Mouse (Mus musculus) embryonic facial prominence, embryonic 10.5 days (tissue): ENCODE results near the gene Gnptg. TPM values are rescaled to one million over a fixed set of nuclear protein-coding genes. Genes with fewer than 3 reads are reported as not detected.
A peak's percentile ranks its signal among the peaks of the same experiment; 100 is the strongest.
"Not testable (repeated sequence)": the region's sequence is repeated elsewhere in the genome, so short reads cannot be mapped to it uniquely, and the experiment has no call there.

Experiments used
- DNase-seq: peaks from one replicate; pipeline ENCODE4 v3.0.0-alpha.2; 2017; ENCODE audit warnings: low spot score
- H3K27ac ChIP-seq: fragments of 300-500 bp; sonication (generic); replicated peaks from 2 replicates; pipeline ENCODE4 v1.5.1; 2016; ENCODE audit warnings: mild to moderate bottlenecking
- H3K27me3 ChIP-seq: fragments of 300-500 bp; sonication (generic); replicated peaks from 2 replicates; pipeline ENCODE4 v1.6.1; 2016; ENCODE audit warnings: low read depth, mild to moderate bottlenecking; ENCODE audit not compliant: poor library complexity, severe bottlenecking
- H3K36me3 ChIP-seq: fragments of 300-500 bp; sonication (generic); replicated peaks from 2 replicates; pipeline ENCODE4 v1.6.1; 2016; ENCODE audit warnings: mild to moderate bottlenecking, moderate library complexity
- H3K4me1 ChIP-seq: fragments of 300-500 bp; sonication (generic); 2 replicates; pipeline ENCODE4 v1.6.1; 2016
- H3K4me3 ChIP-seq: fragments of 300-500 bp; sonication (generic); 2 replicates; pipeline ENCODE4 v1.5.1; 2016; ENCODE audit warnings: mild to moderate bottlenecking, moderate library complexity
- H3K9me3 ChIP-seq: fragments of 300-500 bp; sonication (generic); 2 replicates; pipeline ENCODE4 v1.6.1; 2016; ENCODE audit warnings: mild to moderate bottlenecking
- WGBS: fragments of 180-500 bp; shearing (Covaris S2); methylation state at CpG from one replicate; pipeline ENCODE4 v1.1.7; 2016; 5-methylcytosine and 5-hydroxymethylcytosine counted together
- polyA plus RNA-seq: library from polyadenylated mRNA; unstranded; fragments of >200 nt; fragmentation: Nextera tagmentation; extraction: Ambion mirVana; gene quantifications from 2 replicates; pipeline ENCODE4 v1.2.1, GENCODE M21; 2016

The Gnptg gene
- polyA plus RNA-seq, 1 experiment from 2014 or later: 36.1 TPM

GRCm38 (mm10) chr17:25257804-25258261 is 17.9 kb upstream of the Gnptg start:
- Histone ChIP-seq H3K36me3 (peaks cover 41% of the 10 kb centered on the region), H3K27me3 (peaks cover 42% of the 10 kb centered on the region), H3K4me1 (peaks cover 38% of the 10 kb centered on the region), H3K9me3 (no peaks in the 10 kb centered on the region), H3K27ac (no peak overlapping the region), H3K4me3 (no peak overlapping the region)
- WGBS: 59% methylated on average over 6 of the region's 6 CpGs
- DNase-seq: no peak

GRCm38 (mm10) chr17:25256140-25256754 is 16.3 kb upstream of the Gnptg start, which contains the start of gene Baiap3:
Gene Baiap3, minus strand, starts transcription at chr17:25256364.
- H3K4me1 ChIP-seq: peaks cover 44% of the 10 kb centered on the region
- H3K4me3 ChIP-seq: peak within 1 kb of the TSS; percentile 57
- DNase-seq: peak; percentile 65
- H3K36me3 ChIP-seq: peaks cover 34% of the 10 kb centered on the region
- H3K27me3 ChIP-seq: peaks cover 55% of the 10 kb centered on the region
- H3K9me3 ChIP-seq: no peaks in the 10 kb centered on the region
- 5% methylated on average over 35 of the region's 35 CpGs for WGBS
- peak within 1 kb of the TSS; percentile 48; the same call in 1 of the 2 replicates for H3K27ac ChIP-seq

- peak overlapping the region; percentile 57; the same call in 1 of the 2 replicates for H3K4me3 ChIP-seq
- peaks cover 44% of the 10 kb centered on the region for H3K4me1 ChIP-seq
- H3K36me3 ChIP-seq: peaks cover 28% of the 10 kb centered on the region
- no peak overlapping the region for H3K27ac ChIP-seq
- 54% methylated on average over 2 of the region's 2 CpGs for WGBS
- H3K27me3 ChIP-seq: peaks cover 55% of the 10 kb centered on the region
- no peak for DNase-seq
- no peaks in the 10 kb centered on the region for H3K9me3 ChIP-seq
Measured at GRCm38 (mm10) chr17:25255110-25255509, 15.2 kb upstream of the Gnptg start.

DNA sequence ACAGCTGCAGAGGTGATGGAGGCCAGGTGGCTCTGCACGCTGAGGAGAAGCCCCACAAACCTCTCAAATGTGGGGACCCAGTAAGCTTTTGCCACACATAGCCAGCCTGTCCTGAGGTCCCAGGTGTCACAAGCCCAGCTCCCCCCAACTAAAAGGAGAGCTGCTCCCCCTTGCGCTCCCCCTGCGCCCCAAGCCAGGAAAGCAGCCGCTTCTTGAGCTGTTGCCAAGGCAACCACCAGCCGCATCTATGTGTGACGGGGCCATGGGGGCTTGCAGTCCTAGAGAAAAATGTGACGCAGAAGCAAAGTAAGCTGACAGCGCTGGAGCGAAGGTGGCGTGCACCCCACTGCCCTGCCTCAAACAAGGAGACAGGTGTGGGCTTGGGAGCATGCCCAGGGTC is 13.8 kb upstream of the Gnptg start:
- Histone ChIP-seq H3K4me1 (peaks cover 44% of the 10 kb centered on the region), H3K9me3 (no peaks in the 10 kb centered on the region), H3K27ac (no peak overlapping the region), H3K36me3 (peaks cover 15% of the 10 kb centered on the region), H3K4me3 (peak overlapping the region; percentile 23; the same call in 1 of the 2 replicates), H3K27me3 (peaks cover 55% of the 10 kb centered on the region)
- 40% methylated on average over 10 of the region's 10 CpGs for WGBS
- DNase-seq: no peak

- no peak for DNase-seq
- Histone ChIP-seq H3K9me3 (no peaks in the 10 kb centered on the region), H3K36me3 (0 out of 2 replicates have a peak, but pooled peaks cover 4% of the 10 kb centered on the region), H3K4me3 (no peak overlapping the region), H3K27me3 (peaks cover 55% of the 10 kb centered on the region), H3K4me1 (peaks cover 38% of the 10 kb centered on the region), H3K27ac (no peak overlapping the region)
- WGBS: 46% methylated on average over 3 of the region's 3 CpGs
Measured at GRCm38 (mm10) chr17:25252643-25253042, 12.7 kb upstream of the Gnptg start.

- H3K27ac ChIP-seq: no peak overlapping the region
- H3K4me1 ChIP-seq: peaks cover 25% of the 10 kb centered on the region
- peaks cover 38% of the 10 kb centered on the region for H3K27me3 ChIP-seq
- H3K36me3 ChIP-seq: peaks cover 11% of the 10 kb centered on the region
- no peak for DNase-seq
- H3K4me3 ChIP-seq: no peak overlapping the region
- no peaks in the 10 kb centered on the region for H3K9me3 ChIP-seq
- WGBS: 80% methylated on average over 8 of the region's 8 CpGs
Measured at GRCm38 (mm10) chr17:25250181-25250835, 10.4 kb upstream of the Gnptg start.

DNA sequence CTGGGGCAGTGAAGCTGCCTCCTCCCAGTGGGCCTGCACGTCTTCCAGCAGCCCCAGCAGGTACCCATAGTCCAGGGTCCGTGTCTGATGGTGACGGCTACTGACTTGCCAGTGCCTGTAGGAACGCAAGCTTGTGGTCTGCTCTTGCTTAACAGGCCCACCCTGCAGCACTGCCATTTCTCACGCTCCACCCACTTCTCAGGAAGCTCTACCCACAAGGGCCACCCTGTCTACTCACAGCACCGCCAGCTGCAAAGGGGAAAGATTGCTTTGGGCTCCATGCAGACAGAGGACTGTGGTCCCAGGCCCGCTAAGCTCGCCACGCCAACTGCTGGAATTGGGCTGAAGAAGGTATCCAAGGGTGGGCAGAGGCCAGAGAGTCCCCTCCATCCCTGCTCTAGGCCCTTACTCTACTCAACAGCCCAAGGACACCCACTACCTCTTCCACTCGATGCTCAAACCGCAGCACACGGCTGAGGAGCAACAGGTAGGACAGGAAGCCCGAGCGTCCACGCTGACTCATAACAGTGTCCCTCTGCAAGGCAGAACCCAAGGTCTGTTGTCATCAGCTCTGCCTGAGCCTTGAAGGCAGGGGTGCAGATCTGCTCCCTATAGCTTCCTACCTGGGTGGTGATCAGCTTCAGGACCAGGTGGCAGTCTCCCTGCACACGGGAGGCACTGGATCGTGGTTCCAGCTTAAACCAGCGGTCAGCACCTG is 8.3 kb upstream of the Gnptg start:
- Histone ChIP-seq H3K4me3 (no peak overlapping the region), H3K27ac (no peak overlapping the region), H3K4me1 (peaks cover 22% of the 10 kb centered on the region), H3K27me3 (peaks cover 17% of the 10 kb centered on the region), H3K9me3 (no peaks in the 10 kb centered on the region), H3K36me3 (peaks cover 32% of the 10 kb centered on the region)
- 83% methylated on average over 18 of the region's 18 CpGs for WGBS
- DNase-seq: no peak

DNA sequence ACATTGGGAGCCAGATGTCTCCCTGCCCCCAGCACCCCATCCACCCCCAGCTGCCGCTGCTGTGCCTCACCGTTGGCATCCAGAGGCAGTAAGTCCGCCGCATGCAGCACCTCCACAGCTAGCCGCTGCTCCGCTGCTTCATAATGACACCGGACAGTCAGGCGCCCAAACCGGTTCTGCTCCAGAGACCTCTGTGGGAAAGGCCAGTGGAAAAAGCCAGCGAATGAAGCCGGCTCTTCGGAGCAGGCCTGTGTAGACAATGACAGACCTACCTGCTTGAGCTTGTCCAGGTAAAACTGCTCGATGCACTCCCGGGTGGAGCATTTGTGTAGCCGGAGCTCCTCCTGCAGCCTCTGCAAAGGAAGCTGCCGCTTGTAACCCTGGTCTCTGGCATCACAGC is 4.3 kb upstream of the Gnptg start:
- Histone ChIP-seq H3K4me3 (peak overlapping the region; percentile 11; the same call in 1 of the 2 replicates), H3K27me3 (no peaks in the 10 kb centered on the region), H3K9me3 (no peaks in the 10 kb centered on the region), H3K27ac (no peak overlapping the region), H3K36me3 (peaks cover 55% of the 10 kb centered on the region), H3K4me1 (peaks cover 32% of the 10 kb centered on the region)
- WGBS: 81% methylated on average over 16 of the region's 16 CpGs
- peak; percentile 31 for DNase-seq

GRCm38 (mm10) chr17:25243131-25243780 is 3.3 kb upstream of the Gnptg start:
- Histone ChIP-seq H3K4me3 (no peak overlapping the region; the same call in 1 of the 2 replicates), H3K27ac (no peak overlapping the region), H3K9me3 (no peaks in the 10 kb centered on the region), H3K4me1 (peaks cover 36% of the 10 kb centered on the region), H3K36me3 (peaks cover 55% of the 10 kb centered on the region), H3K27me3 (no peaks in the 10 kb centered on the region)
- WGBS: 88% methylated on average over 11 of the region's 11 CpGs
- DNase-seq: no peak

DNA sequence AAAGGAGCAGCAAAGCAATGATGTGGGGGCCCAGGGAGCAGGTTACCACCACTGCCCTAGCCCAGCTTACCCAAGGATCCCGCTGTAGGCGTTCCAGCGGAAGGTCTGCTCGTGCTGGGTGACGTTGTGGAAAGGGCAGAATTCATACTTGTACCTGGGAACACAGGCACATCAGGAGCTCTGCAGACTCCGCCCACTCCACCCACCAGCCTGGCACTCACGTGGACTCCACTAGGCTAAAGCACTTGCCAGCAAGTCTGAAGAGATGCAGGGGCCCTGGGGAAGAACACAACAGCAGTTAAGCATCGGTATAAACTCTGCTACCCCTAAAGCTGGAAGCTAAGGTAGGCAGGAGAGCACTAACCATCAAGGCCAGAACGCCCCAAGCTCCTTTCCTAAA is 4.3 kb downstream of the Gnptg start:
- 81% methylated on average over 9 of the region's 9 CpGs for WGBS
- no peak for DNase-seq
- H3K4me1 ChIP-seq: peaks cover 12% of the 10 kb centered on the region
- no peaks in the 10 kb centered on the region for H3K9me3 ChIP-seq
- no peak overlapping the region for H3K4me3 ChIP-seq
- H3K27me3 ChIP-seq: no peaks in the 10 kb centered on the region
- peaks cover 38% of the 10 kb centered on the region for H3K36me3 ChIP-seq
- H3K27ac ChIP-seq: no peak overlapping the region

DNA sequence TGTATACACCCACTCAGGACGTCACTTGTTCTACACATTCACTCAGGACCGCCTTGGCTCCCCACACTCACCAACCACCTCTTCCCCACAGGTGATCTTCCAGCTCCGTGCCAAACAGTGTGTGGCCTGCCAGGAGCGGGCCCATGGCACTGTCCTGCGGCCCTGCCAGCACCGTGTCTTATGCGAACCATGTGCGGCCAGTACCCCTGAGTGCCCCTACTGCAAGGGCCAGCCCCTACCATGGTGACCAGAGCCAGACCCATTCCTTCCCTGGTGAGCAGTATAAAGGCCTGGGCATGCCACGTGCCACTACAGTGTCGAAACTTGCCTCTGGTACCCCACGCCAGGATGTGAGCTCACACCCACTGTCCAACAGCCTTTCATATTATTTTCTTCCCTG is 8.3 kb downstream of the Gnptg start:
- not testable (repeated sequence) for H3K4me1 ChIP-seq, H3K27me3 ChIP-seq, DNase-seq, H3K4me3 ChIP-seq, H3K9me3 ChIP-seq, H3K27ac ChIP-seq
- peaks cover 70% of the 10 kb centered on the region for H3K36me3 ChIP-seq
- 88% methylated on average over 6 of the region's 11 CpGs for WGBS

GRCm38 (mm10) chr17:25230700-25231099 is 9.2 kb downstream of the Gnptg start:
- Histone ChIP-seq H3K9me3 (no peaks in the 10 kb centered on the region), H3K4me1 (no peaks in the 10 kb centered on the region), H3K4me3 (no peak overlapping the region), H3K27ac (no peak overlapping the region), H3K36me3 (peaks cover 71% of the 10 kb centered on the region), H3K27me3 (no peaks in the 10 kb centered on the region)
- WGBS: 93% methylated on average over 3 of the region's 3 CpGs
- DNase-seq: no peak
